8 mouse cellular contexts compared by ENCODE assay signal in the genomic region with DNA sequence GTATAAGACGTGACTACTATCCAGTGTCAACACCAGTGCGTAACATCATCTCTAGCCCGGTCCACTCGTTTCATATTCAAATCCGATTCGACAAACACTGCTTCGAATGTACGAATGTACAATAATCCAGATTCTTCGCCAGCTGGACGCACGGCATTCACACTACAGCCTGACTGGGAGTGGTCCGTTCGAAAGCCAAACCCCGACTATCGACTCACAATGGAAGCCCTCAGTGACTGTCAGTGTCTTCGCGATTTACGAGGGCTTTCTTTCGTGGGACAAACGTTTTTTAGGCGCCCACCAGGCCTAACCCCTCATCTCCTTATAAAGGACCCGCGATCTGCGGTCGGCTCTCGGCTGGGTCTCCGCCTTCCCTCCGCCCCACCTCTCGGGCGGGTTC. TPM values are rescaled to one million over a fixed set of nuclear protein-coding genes. Genes with fewer than 3 reads are reported as not detected.
DNase-seq lines count a peak whose midpoint lies in the region; ATAC-seq and TF ChIP-seq lines count a peak whose summit lies in the region.

No protein-coding gene starts in this region.

- WGBS in heart, embryonic 13.5 days = 4% methylated on average over 30 of the region's 30 CpGs
- 5% methylated on average over 30 of the region's 30 CpGs for WGBS in liver, embryonic 11.5 days
- WGBS in stomach, embryonic 15.5 days = 1% methylated on average over 30 of the region's 30 CpGs

- no peak for TF ChIP-seq POLR2A in ES-Bruce4 (IDR thresholded peaks at IDR 0.05; ENCODE audit: insufficient read depth, low read length)

- no peak for TF ChIP-seq CTCF in ES-Bruce4 (IDR thresholded peaks at IDR 0.05; ENCODE audit: low read depth, low read length)

- no peak for ATAC-seq in heart, embryonic 13.5 days (ENCODE audit: extremely low read depth, insufficient number of reproducible peaks, low FRiP score, low TSS enrichment)
- ATAC-seq in liver, embryonic 11.5 days (replicated peaks; ENCODE audit: low FRiP score) = no peak; the same call in 1 of the 2 replicates
- ATAC-seq in stomach, embryonic 15.5 days (ENCODE audit: insufficient read depth, low FRiP score, low read depth) = no peak

- H3K36me3 ChIP-seq in heart, embryonic 13.5 days = peaks cover 16% of the 10 kb centered on the region
- no peaks in the 10 kb centered on the region for H3K36me3 ChIP-seq in ES-Bruce4 (ENCODE audit: control insufficient read depth, insufficient read depth, low read length, poor library complexity, severe bottlenecking)
- no peaks in the 10 kb centered on the region for H3K36me3 ChIP-seq in liver, embryonic 11.5 days (ENCODE audit: control insufficient read depth, insufficient read depth, low read length)
- no peaks in the 10 kb centered on the region for H3K36me3 ChIP-seq in stomach, embryonic 15.5 days

- H3K9ac ChIP-seq in heart, embryonic 13.5 days = peak overlapping the region; percentile 91
- H3K9ac ChIP-seq in ES-Bruce4 (ENCODE audit: low read depth, poor library complexity, severe bottlenecking) = peak overlapping the region; percentile 45
- H3K9ac ChIP-seq in liver, embryonic 11.5 days (ENCODE audit: low read depth, low read length) = peak overlapping the region; percentile 67
- peak overlapping the region; percentile 45 for H3K9ac ChIP-seq in stomach, embryonic 15.5 days

- H3K27me3 ChIP-seq in heart, embryonic 13.5 days (replicated peaks) = no peaks in the 10 kb centered on the region
- H3K27me3 ChIP-seq in ES-Bruce4 (ENCODE audit: control insufficient read depth, insufficient read depth, low read length, poor library complexity, severe bottlenecking) = no peaks in the 10 kb centered on the region
- no peaks in the 10 kb centered on the region for H3K27me3 ChIP-seq in liver, embryonic 11.5 days (replicated peaks; ENCODE audit: control insufficient read depth, insufficient read depth, low read length)
- H3K27me3 ChIP-seq in stomach, embryonic 15.5 days (replicated peaks) = no peaks in the 10 kb centered on the region

- TF ChIP-seq EP300 in ES-Bruce4 (IDR thresholded peaks at IDR 0.05; ENCODE audit: insufficient read depth, low read depth, low read length) = no peak

- H3K27ac ChIP-seq in heart, embryonic 13.5 days (replicated peaks) = no peak overlapping the region
- H3K27ac ChIP-seq in ES-Bruce4 (ENCODE audit: insufficient read depth, low read length) = no peak overlapping the region
- H3K27ac ChIP-seq in liver, embryonic 11.5 days (ENCODE audit: low read depth, low read length) = no peak overlapping the region
- H3K27ac ChIP-seq in stomach, embryonic 15.5 days = 0 out of 2 replicates have a peak overlapping the region, but pooled peaks have one; percentile 8

- peak overlapping the region; percentile 91 for H3K4me2 ChIP-seq in heart, embryonic 13.5 days
- peak overlapping the region; percentile 82 for H3K4me2 ChIP-seq in liver, embryonic 11.5 days
- H3K4me2 ChIP-seq in stomach, embryonic 15.5 days = peak overlapping the region; percentile 86

- H3K4me1 ChIP-seq in heart, embryonic 13.5 days = peaks cover 10% of the 10 kb centered on the region
- no peaks in the 10 kb centered on the region for H3K4me1 ChIP-seq in ES-Bruce4 (ENCODE audit: control insufficient read depth, insufficient read depth, low read length)
- peaks cover 2% of the 10 kb centered on the region; the same call in 1 of the 2 replicates for H3K4me1 ChIP-seq in liver, embryonic 11.5 days (replicated peaks; ENCODE audit: control insufficient read depth, insufficient read depth, low read length)
- H3K4me1 ChIP-seq in stomach, embryonic 15.5 days = no peaks in the 10 kb centered on the region

- H3K9me3 ChIP-seq in heart, embryonic 13.5 days = no peaks in the 10 kb centered on the region
- H3K9me3 ChIP-seq in ES-Bruce4 (replicated peaks; ENCODE audit: control insufficient read depth, insufficient read depth, low read length, poor library complexity, severe bottlenecking) = no peaks in the 10 kb centered on the region
- no peaks in the 10 kb centered on the region for H3K9me3 ChIP-seq in liver, embryonic 11.5 days (ENCODE audit: control insufficient read depth, low read length)
- no peaks in the 10 kb centered on the region for H3K9me3 ChIP-seq in stomach, embryonic 15.5 days

- DNase-seq in heart, adult 18-20 months = no peak
- peak; percentile 3 for DNase-seq in fibroblast of lung, adult 2 months (ENCODE audit: low read depth)
- no peak for DNase-seq in liver, embryonic 11.5 days (ENCODE audit: low spot score)
- no peak for DNase-seq in cerebellum, postnatal 25 days
- no peak for DNase-seq in layer of hippocampus, postnatal 25 days (ENCODE audit: extremely low spot score in 1 of 2, low spot score in 1 of 2)

- H3K4me3 ChIP-seq in heart, embryonic 13.5 days = peak overlapping the region; percentile 91
- H3K4me3 ChIP-seq in ES-Bruce4 (ENCODE audit: low read depth, low read length) = peak overlapping the region; percentile 57
- peak overlapping the region; percentile 84 for H3K4me3 ChIP-seq in liver, embryonic 11.5 days (ENCODE audit: low read depth, low read length)
- H3K4me3 ChIP-seq in stomach, embryonic 15.5 days (replicated peaks) = peak overlapping the region; percentile 64

RNA-seq across cellular contexts. Expression of gene Rabl2, which starts 0.4 kb away (rescaled TPM):
- polyA plus RNA-seq in heart, embryonic 13.5 days (2015; fragmentation: Nextera tagmentation; extraction: Ambion mirVana) = 19.2 and 21.4 TPM in 2 replicates
- 1 to 10 TPM; 2.3 to 4.7 TPM for total RNA-seq in heart, adult 18-20 months (2021)
- polyA plus RNA-seq in ES-Bruce4 (2011; ENCODE audit: insufficient read depth, insufficient read length, low read depth, missing spikeins) = 9.7 and 12.6 TPM in 2 replicates
- 24.8 and 27.1 TPM in 2 replicates for polyA plus RNA-seq in liver, embryonic 11.5 days (2014; fragmentation: Nextera tagmentation; extraction: Ambion mirVana)
- polyA plus RNA-seq in stomach, embryonic 15.5 days (2015; fragmentation: Nextera tagmentation; extraction: Ambion mirVana) = 34.6 and 37.6 TPM in 2 replicates
- 10 to 100 TPM; 27.3 to 33.4 TPM for total RNA-seq in layer of hippocampus, postnatal 25 days (2021)

RNA-seq across cellular contexts. Expression of gene Acr, which starts 23.2 kb away (rescaled TPM):
- 0.24 and 0.33 TPM in 2 replicates for polyA plus RNA-seq in heart, embryonic 13.5 days (2015; fragmentation: Nextera tagmentation; extraction: Ambion mirVana)
- under 1 TPM in 1 of 2 experiments, not detected in 1; 0.35 TPM for total RNA-seq in heart, adult 18-20 months (2021)
- polyA plus RNA-seq in ES-Bruce4 (2011; ENCODE audit: insufficient read depth, insufficient read length, low read depth, missing spikeins) = not detected in 2 replicates
- 0.11 TPM in 1 of 2 replicates, not detected in the other for polyA plus RNA-seq in liver, embryonic 11.5 days (2014; fragmentation: Nextera tagmentation; extraction: Ambion mirVana)
- 0.14 and 0.23 TPM in 2 replicates for polyA plus RNA-seq in stomach, embryonic 15.5 days (2015; fragmentation: Nextera tagmentation; extraction: Ambion mirVana)
- total RNA-seq in layer of hippocampus, postnatal 25 days (2021) = under 1 TPM; 0.37 to 0.96 TPM
